Mouse (Mus musculus) spleen, adult 2 months (tissue): Measurements from ENCODE around the gene Olfr653.

ENCODE experiments used
- CTCF ChIP-seq: fragments of 200-500 bp; IDR thresholded peaks from 2 replicates; pipeline ENCODE4 v1.5.1; 2011; ENCODE audit warnings: mild to moderate bottlenecking, inconsistent platforms; ENCODE audit not compliant: insufficient read depth, insufficient read length, insufficient replicate concordance; ENCODE audit errors: extremely low read depth
- POLR2A ChIP-seq: fragments of 200-500 bp; IDR thresholded peaks from 2 replicates; pipeline ENCODE4 v1.6.1; 2011; ENCODE audit warnings: low read depth, low read length, inconsistent platforms

DNA sequence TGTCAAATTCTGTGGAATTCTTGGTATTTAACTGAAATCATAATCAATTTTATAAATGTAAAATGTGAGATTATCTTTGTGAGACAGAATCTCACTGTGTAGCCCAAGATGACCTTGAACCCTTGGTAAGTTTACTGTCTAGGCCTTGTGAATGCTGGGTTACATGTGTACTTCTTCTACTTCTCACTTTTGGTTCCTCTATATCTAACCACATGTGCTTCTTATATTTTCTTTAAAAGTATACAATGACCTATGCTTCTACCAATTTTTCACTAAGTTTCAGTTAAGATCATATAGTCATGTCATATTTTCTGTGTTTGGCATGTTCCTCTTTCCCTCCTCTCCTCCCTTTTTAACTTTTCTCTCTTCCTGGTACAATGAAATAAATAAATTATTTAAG, 27.6 kb downstream of the Olfr653 start:
- no peak for TF ChIP-seq POLR2A
- TF ChIP-seq CTCF: no peak
